Mouse (Mus musculus): ENCODE results near the gene Opcml. TPM values are rescaled to one million over a fixed set of nuclear protein-coding genes. Genes with fewer than 3 reads are reported as not detected.

Opcml gene
- total RNA-seq, 1 experiment = 0.49 TPM

DNA sequence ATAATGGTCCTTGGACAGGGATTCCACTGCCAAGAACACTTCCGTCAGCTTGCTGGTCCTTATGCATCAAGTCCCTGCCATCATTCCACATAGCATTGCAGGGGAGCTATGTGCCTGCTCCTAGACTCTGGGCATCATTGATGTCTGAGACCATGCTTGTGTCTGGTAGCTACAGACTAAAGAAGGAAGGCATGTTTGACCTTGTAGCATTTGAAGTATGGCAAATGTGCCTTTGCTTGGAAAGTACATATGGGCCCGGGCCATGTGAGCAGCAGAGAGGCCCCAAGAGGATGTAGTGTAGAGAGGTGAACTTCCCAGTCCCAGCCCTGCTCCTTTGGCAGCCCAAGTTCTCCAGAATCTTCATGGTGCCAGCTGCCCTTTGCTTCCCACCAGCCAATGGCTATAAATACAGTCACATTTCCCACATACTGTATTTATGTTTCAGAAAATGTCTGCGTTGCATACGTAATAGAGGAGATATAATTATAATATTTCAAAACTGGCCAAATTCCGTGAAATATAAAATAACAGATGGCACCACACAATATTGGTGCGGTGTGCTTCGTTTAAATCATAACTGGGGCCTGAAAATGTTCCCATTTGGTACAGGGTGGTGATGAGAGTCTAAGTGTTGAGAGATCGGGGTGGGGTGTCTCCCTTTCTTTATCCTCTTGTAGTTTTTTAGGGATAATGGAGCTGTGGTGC, 23.2 kb upstream of the Opcml start:
- Histone ChIP-seq H3K4me3 (ENCODE audit: insufficient read depth in 1 of 2, low read depth in 1 of 2, low read length in 2 of 2, poor library complexity in 1 of 2, severe bottlenecking in 1 of 2) (no peak overlapping the region), H3K9ac (ENCODE audit: insufficient read depth, low read depth, low read length, poor library complexity, severe bottlenecking) (no peak overlapping the region), H3K27ac (ENCODE audit: insufficient read depth, low read depth, low read length, poor library complexity, severe bottlenecking) (no peak overlapping the region), H3K4me1 (ENCODE audit: control insufficient read depth in 2 of 2, insufficient read depth in 2 of 2, low read length in 2 of 2, poor library complexity in 1 of 2) (no peaks in the 10 kb centered on the region), H3K9me3 (ENCODE audit: control insufficient read depth, insufficient read depth, low read depth, low read length) (no peaks in the 10 kb centered on the region), H3K36me3 (ENCODE audit: control insufficient read depth, insufficient read depth, low read length, poor library complexity, severe bottlenecking) (no peaks in the 10 kb centered on the region)
- TF ChIP-seq ZC3H11A (IDR thresholded peaks at IDR 0.05; ENCODE audit: borderline replicate concordance, low read depth, low read length) (no peak), CHD2 (IDR thresholded peaks at IDR 0.05; ENCODE audit: low read depth, low read length) (no peak), HCFC1 (IDR thresholded peaks at IDR 0.05; ENCODE audit: borderline replicate concordance, insufficient read depth, low read length) (no peak), ZNF384 (IDR thresholded peaks at IDR 0.05; ENCODE audit: low read depth, low read length) (no peak), MAFK (IDR thresholded peaks at IDR 0.05; ENCODE audit: insufficient read depth, low read depth, low read length) (no peak)
- in situ Hi-C loops (cut with MboI; ENCODE audit: low sequenced_read_pairs in 2 of 2, unreplicated experiment in 2 of 2) = no loop called here
- no peak for DNase-seq (ENCODE audit: low read depth, low spot score)

DNA sequence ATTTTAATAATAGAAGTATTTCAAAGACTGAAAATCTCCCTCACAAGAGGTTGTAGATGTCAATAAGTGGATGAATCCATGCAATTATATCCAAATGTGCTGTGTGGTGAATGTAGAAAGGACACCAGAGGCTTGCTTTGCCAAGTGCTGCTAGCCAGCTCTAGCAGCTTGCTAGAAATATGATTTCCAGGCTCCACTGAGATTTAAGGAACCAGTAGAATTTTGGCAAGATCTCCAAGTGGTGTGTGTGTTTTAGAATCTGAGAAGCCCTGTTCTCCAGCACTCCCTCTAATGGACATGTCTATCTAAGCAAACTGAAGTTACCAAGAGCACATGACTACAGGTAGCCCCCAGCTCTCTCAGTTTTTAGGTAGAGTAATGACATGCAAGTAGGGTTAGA, 21.8 kb upstream of the Opcml start:
- H3K4me1 ChIP-seq (ENCODE audit: control insufficient read depth in 2 of 2, insufficient read depth in 2 of 2, low read length in 2 of 2, poor library complexity in 1 of 2) = no peaks in the 10 kb centered on the region

GRCm38 (mm10) chr9:27781291-27781993, 9.1 kb upstream of the Opcml start:
- in situ Hi-C loops (cut with MboI; ENCODE audit: low sequenced_read_pairs in 2 of 2, unreplicated experiment in 2 of 2) = no loop called here
- H3K36me3 ChIP-seq (ENCODE audit: control insufficient read depth, insufficient read depth, low read length, poor library complexity, severe bottlenecking) = no peaks in the 10 kb centered on the region
- no peak overlapping the region for H3K9ac ChIP-seq (ENCODE audit: insufficient read depth, low read depth, low read length, poor library complexity, severe bottlenecking)
- no peaks in the 10 kb centered on the region for H3K9me3 ChIP-seq (ENCODE audit: control insufficient read depth, insufficient read depth, low read depth, low read length)
- H3K27ac ChIP-seq (ENCODE audit: insufficient read depth, low read depth, low read length, poor library complexity, severe bottlenecking) = no peak overlapping the region
- no peak overlapping the region for H3K4me3 ChIP-seq (ENCODE audit: insufficient read depth in 1 of 2, low read depth in 1 of 2, low read length in 2 of 2, poor library complexity in 1 of 2, severe bottlenecking in 1 of 2)
- H3K4me1 ChIP-seq (ENCODE audit: control insufficient read depth in 2 of 2, insufficient read depth in 2 of 2, low read length in 2 of 2, poor library complexity in 1 of 2) = peaks cover 0 to 3% of the 10 kb centered on the region in 2 experiments; a peak in 1 of 4 replicates
- no peak for TF ChIP-seq HCFC1 (IDR thresholded peaks at IDR 0.05; ENCODE audit: borderline replicate concordance, insufficient read depth, low read length)
- TF ChIP-seq ZNF384 (IDR thresholded peaks at IDR 0.05; ENCODE audit: low read depth, low read length) = no peak
- TF ChIP-seq CHD2 (IDR thresholded peaks at IDR 0.05; ENCODE audit: low read depth, low read length) = no peak
- TF ChIP-seq MAFK (IDR thresholded peaks at IDR 0.05; ENCODE audit: insufficient read depth, low read depth, low read length) = no peak
- TF ChIP-seq ZC3H11A (IDR thresholded peaks at IDR 0.05; ENCODE audit: borderline replicate concordance, low read depth, low read length) = no peak
- no peak for DNase-seq (ENCODE audit: low read depth, low spot score)

More for the DNA sequence above, 21.8 kb upstream of the Opcml start:
- TF ChIP-seq CHD2 (IDR thresholded peaks at IDR 0.05; ENCODE audit: low read depth, low read length) (no peak), ZC3H11A (IDR thresholded peaks at IDR 0.05; ENCODE audit: borderline replicate concordance, low read depth, low read length) (no peak), ZNF384 (IDR thresholded peaks at IDR 0.05; ENCODE audit: low read depth, low read length) (no peak), HCFC1 (IDR thresholded peaks at IDR 0.05; ENCODE audit: borderline replicate concordance, insufficient read depth, low read length) (no peak), MAFK (IDR thresholded peaks at IDR 0.05; ENCODE audit: insufficient read depth, low read depth, low read length) (no peak)
- no peaks in the 10 kb centered on the region for H3K36me3 ChIP-seq (ENCODE audit: control insufficient read depth, insufficient read depth, low read length, poor library complexity, severe bottlenecking)
- H3K27ac ChIP-seq (ENCODE audit: insufficient read depth, low read depth, low read length, poor library complexity, severe bottlenecking) = no peak overlapping the region
- no peak for DNase-seq (ENCODE audit: low read depth, low spot score)
- no peak overlapping the region for H3K4me3 ChIP-seq (ENCODE audit: insufficient read depth in 1 of 2, low read depth in 1 of 2, low read length in 2 of 2, poor library complexity in 1 of 2, severe bottlenecking in 1 of 2)
- no peak overlapping the region for H3K9ac ChIP-seq (ENCODE audit: insufficient read depth, low read depth, low read length, poor library complexity, severe bottlenecking)
- H3K9me3 ChIP-seq (ENCODE audit: control insufficient read depth, insufficient read depth, low read depth, low read length) = no peaks in the 10 kb centered on the region
- in situ Hi-C loops (cut with MboI; ENCODE audit: low sequenced_read_pairs in 2 of 2, unreplicated experiment in 2 of 2) = no loop called here

DNA sequence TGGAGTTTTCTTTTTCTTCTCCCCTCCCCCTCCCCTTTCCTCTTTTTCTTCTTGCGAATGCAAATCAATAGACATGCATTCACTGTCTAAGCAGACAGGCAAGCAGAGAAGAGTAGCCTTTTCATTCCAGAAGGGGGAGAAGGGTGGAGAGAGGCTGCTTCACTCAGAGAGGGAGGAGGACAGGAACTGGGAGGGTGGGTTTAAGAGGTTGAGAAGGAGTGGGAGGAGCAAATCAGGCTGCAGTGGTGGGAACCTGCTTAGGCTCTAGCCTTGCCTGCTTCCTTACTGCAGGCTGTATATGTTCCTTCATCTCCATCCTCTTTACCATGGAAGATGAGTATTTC, 8.6 kb upstream of the Opcml start:
- no peak overlapping the region for H3K9ac ChIP-seq (ENCODE audit: insufficient read depth, low read depth, low read length, poor library complexity, severe bottlenecking)
- in situ Hi-C loops (cut with MboI; ENCODE audit: low sequenced_read_pairs in 2 of 2, unreplicated experiment in 2 of 2) = no loop called here
- TF ChIP-seq HCFC1 (IDR thresholded peaks at IDR 0.05; ENCODE audit: borderline replicate concordance, insufficient read depth, low read length) = no peak
- no peak for TF ChIP-seq ZC3H11A (IDR thresholded peaks at IDR 0.05; ENCODE audit: borderline replicate concordance, low read depth, low read length)
- TF ChIP-seq ZNF384 (IDR thresholded peaks at IDR 0.05; ENCODE audit: low read depth, low read length) = no peak
- no peak for TF ChIP-seq MAFK (IDR thresholded peaks at IDR 0.05; ENCODE audit: insufficient read depth, low read depth, low read length)
- no peak for TF ChIP-seq CHD2 (IDR thresholded peaks at IDR 0.05; ENCODE audit: low read depth, low read length)
- H3K36me3 ChIP-seq (ENCODE audit: control insufficient read depth, insufficient read depth, low read length, poor library complexity, severe bottlenecking) = no peaks in the 10 kb centered on the region
- no peaks in the 10 kb centered on the region for H3K9me3 ChIP-seq (ENCODE audit: control insufficient read depth, insufficient read depth, low read depth, low read length)
- H3K4me3 ChIP-seq (ENCODE audit: insufficient read depth in 1 of 2, low read depth in 1 of 2, low read length in 2 of 2, poor library complexity in 1 of 2, severe bottlenecking in 1 of 2) = no peak overlapping the region
- peaks cover 0 to 3% of the 10 kb centered on the region in 2 experiments; a peak in 1 of 4 replicates for H3K4me1 ChIP-seq (ENCODE audit: control insufficient read depth in 2 of 2, insufficient read depth in 2 of 2, low read length in 2 of 2, poor library complexity in 1 of 2)
- no peak overlapping the region for H3K27ac ChIP-seq (ENCODE audit: insufficient read depth, low read depth, low read length, poor library complexity, severe bottlenecking)
- DNase-seq (ENCODE audit: low read depth, low spot score) = peak; percentile 39
